Mouse (Mus musculus): ENCODE measurements at regions not wholly inside any gene's neighbourhood (a gene's known extent, or its start where the extent isn't known, plus 50 kb on each side); places are given as distances from the start of the nearest gene placed in this dataset.
A peak's percentile ranks its signal among the peaks of the same experiment; 100 is the strongest.

- no peak for DNase-seq (ENCODE audit: low spot score in 2 of 2)
- intact Hi-C loops (cut with DNase I): no loop called here
These were observed 51.5 kb upstream of the Med13 start for GRCm38 (mm10) chr11:86408686-86409579.

- intact Hi-C loops (cut with DNase I): no loop called here
- no peak for DNase-seq (ENCODE audit: low spot score in 2 of 2)
These were observed 52.2 kb upstream of the Med13 start for GRCm38 (mm10) chr11:86409580-86409947.

GRCm38 (mm10) chr11:86410521-86410920 is 53.1 kb upstream of the Med13 start:
- no peak for DNase-seq (ENCODE audit: low spot score in 2 of 2)
- intact Hi-C loops (cut with DNase I): no loop called here

DNA sequence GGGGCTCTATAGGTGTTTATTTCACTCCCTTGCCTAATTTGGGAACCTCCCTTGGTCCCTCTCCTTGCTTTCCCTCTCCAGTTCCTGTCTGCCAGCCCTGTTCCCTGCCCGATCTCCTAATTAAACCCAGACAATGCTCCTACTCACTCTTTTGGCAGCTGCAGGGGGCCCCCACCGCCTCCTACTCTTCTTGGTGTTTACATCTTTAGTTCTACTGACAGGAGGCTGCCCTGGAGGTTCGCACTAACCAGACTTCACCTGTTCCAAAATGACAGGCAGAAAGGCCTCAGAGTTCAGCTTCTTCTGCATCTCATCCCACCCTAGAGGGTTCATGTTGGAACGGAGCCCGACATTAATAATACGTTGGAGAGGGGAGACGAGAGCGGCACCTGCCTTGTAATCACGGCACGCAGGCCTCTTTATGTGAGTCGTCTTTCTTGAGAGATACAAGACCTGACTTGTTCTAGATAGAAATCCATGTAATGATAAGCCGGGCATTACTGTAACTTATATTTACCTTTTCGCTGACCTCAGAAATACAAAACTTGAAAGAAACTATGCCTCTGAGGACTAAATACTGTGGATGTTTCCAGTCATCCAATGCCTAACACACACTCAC is 55.5 kb upstream of the Med13 start:
- DNase-seq (ENCODE audit: low spot score in 2 of 2): peak in 1 of 2 experiments; percentile 16
- intact Hi-C loops (cut with DNase I): no loop called here

DNA sequence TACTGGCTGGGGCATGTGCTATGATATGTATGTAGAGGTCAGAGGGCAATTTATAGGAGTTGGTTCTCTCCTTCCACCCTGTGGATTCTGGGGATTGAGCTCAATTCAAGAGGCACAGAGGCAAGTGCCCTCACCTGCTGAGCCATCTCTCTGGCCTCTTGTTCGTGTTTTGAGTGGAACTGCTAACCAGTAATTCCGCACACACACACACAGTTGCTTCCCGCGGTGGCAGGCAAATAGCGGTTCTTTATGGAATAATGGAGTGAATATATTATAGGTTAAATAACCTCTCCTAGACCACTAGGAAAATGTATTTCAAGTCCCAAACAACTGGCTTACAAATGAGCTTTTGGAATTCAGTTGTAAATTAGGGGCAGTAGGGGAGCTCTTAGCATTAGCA is 59.1 kb upstream of the Med13 start:
- no peak for DNase-seq (ENCODE audit: low spot score in 2 of 2)
- intact Hi-C loops (cut with DNase I): no loop called here

DNA sequence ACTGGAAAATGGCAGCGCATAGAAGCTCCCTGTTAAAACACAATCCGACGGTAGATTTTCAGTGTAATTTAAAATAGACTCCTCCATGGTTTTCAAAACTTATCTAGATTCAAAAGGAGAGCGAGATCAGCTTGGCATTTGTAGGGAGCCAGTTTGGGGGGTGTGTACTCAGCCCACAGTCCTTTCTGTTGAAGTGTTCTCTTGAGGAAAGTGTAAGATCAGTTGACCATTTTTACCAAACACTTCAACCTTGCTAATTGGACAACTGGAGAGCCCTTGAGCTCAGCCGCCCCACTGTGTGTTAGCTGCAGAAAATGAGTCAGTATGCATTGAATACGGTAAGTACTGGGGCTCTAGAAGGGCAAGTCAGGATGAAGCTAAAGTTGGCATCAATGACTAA is 59.8 kb upstream of the Med13 start:
- no peak for DNase-seq (ENCODE audit: low spot score in 2 of 2)
- intact Hi-C loops (cut with DNase I): no loop called here

DNA sequence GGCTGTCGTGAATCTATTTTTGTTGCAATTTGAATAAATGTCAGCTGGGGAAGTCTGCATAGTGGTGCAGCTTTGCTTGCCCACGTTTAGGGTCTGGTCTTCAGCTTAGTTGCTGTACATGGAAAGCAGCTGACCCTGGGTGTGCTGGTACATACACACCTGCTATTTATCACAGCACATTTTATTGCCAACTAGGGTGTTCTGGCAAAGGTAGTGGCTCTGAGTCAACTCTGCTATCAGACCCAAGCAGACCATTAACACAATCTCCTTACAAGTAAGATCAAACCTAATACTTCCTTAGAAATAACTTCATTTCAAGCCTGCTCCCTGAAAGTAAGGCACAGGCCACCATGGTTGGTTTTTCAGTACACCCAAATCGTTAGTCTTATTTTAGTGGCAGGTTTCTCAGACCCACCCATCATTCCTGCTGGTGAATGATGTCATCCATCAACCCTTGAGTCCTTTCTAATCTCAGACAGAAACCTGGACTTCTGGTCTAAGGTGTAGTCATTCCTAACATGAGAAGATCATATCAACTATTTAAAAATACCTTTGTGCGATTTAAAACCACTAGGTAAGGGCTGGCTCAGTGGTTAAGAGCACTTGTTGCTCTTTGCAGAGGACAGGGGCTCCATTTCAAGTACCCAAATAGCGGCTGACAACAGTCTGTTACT is 62.5 kb upstream of the Med13 start:
- no peak for DNase-seq (ENCODE audit: low spot score in 2 of 2)
- intact Hi-C loops (cut with DNase I): no loop called here

DNA sequence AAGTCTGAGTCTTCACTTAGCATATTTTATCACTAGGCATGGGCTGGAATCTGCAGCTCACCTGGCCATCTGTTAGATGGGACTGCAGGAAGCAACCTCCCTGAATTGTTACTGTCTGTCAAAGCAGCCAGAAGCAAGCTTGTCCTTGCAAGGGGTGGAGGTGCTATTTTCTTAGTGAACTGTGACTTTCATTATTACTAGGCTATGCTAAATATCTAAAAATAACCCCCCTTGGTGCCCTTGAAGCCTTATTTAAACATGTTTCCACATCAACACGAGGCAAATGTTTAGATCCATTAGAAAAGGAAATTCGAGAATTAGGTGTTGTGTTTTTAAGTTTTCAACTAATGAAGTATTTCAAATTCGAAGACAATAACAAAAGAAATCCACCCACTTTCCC is 55.5 kb upstream of the Rnft1 start:
- intact Hi-C loops (cut with DNase I): no loop called here
- DNase-seq (ENCODE audit: low spot score in 2 of 2): no peak

DNA sequence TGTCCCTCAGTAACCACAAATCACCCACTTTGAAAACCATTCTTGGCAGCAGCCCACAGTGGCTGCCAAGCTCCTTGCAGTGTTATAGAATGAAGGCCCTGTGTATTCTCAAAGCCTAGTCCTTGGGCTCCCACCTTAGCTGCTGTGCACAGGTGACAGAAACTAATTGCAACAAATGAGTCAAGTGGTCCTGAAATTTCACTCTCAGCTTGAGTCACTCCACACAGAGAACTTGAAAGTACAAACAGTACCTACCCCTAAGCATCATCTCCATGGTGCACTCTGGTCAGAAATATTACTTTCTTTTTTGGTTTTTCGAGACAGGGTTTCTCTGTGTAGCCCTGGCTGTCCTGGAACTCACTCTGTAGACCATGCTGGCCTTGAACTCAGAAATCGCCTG is 54.2 kb upstream of the Rnft1 start:
- intact Hi-C loops (cut with DNase I): loop anchor here (10.0 kb wide), 1 partner anchor 175 kb away; the partner anchor contains the start of gene Ints2
- no peak for DNase-seq (ENCODE audit: low spot score in 2 of 2)

DNA sequence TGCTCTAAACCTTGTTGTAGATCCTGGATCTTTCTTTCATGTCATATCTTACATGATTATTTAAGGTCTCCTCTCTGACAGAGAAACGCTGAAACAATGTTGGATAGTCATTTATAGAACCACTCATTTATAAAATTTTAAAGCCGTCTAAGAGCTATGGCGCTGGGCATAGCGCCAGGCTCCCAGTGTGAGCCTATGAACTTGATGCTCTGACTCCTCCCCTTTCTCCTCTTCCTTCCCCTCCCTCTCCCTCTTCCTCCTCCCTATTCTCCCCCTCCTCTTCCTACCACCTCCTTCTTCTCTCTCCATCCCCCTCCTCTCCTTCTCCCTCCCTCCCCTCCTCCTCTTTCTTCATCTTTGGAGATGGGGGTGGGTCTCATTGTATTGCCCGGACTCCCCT is 52.9 kb upstream of the Rnft1 start:
- no peak for DNase-seq (ENCODE audit: low spot score in 2 of 2)

GRCm38 (mm10) chr11:86434106-86434505 is 50.4 kb upstream of the Rnft1 start:
- intact Hi-C loops (cut with DNase I): loop anchor here (10.0 kb wide), 1 partner anchor 179 kb away; the partner anchor contains the start of gene Ints2
- peak; percentile 44 to 76 for DNase-seq (ENCODE audit: low spot score in 2 of 2)

More for the DNA sequence above, 52.9 kb upstream of the Rnft1 start:
- intact Hi-C loops (cut with DNase I): loop anchor here (10.0 kb wide), 1 partner anchor 177 kb away; the partner anchor contains the start of gene Ints2

Data from left cerebral cortex, postnatal 14 days (tissue).